Mouse (Mus musculus) thymus, postnatal 14 days (tissue): ENCODE results near the gene Gorasp1.

Source experiments
- DNase-seq: peaks from one replicate; pipeline ENCODE4 v3.0.0; 2021

The Gorasp1 gene

DNA sequence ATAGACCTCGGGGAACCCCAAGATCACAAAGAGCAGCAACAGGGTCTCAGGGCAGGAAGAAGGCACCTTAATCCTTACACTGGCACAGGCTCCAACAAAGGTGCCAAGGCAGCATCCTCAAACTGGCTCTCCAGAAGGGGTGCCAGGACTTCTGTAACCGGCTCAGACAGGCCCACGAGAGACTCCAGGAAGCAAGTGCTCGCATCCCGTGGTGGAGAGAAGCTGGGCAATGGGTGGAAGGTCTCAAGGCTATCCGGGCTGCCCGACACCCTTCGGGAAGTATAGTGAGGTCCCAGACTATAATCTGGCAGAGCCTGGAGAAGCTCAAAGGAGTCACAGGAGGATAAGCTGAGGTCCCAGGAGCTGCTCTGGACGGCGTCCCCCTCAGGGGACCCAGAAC lies 34.8 kb upstream of the Gorasp1 start:
- DNase-seq = no peak

DNA sequence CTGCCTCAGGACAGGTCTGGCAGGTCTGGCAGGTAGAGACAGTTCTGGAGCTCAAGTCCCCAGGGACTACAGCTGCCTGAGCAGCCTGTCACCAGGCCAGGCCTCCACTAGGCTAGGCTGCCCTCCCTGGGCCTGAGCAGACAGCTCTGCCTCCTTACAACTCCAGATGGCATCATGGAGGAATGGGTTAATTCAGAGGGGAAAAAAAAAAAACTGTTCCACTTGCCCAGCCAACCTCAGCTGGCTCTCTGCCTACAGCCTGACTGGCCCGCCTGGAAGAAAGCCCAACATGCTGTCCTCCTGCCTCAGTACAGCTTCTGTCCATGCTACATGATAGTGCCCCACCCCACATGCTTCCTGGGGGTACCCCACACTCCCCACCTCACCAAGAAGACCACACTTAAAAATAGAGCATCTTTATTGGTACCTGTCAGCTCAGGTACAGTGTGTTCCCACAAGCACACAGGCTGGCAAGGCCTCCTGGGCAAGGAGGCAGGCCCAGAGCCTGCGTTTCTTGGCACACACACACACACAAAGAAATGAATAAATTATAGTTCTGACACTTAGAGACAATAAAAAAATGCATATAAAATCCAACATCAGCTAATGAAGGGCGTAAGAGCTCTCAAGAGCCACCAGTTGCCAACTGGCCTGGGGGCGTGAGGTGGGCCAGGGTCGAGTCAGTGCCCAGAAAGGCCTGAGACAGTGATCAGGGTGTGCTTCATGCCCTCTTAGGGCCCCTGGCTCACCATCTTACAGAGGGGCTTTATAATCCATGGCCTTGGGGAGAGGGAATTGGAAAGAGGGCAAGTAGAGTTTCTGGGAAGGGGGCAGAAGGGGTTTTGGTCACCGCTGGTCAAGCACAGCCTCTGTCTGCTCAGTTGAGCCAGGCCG lies 33.6 kb upstream of the Gorasp1 start:
- no peak for DNase-seq

DNA sequence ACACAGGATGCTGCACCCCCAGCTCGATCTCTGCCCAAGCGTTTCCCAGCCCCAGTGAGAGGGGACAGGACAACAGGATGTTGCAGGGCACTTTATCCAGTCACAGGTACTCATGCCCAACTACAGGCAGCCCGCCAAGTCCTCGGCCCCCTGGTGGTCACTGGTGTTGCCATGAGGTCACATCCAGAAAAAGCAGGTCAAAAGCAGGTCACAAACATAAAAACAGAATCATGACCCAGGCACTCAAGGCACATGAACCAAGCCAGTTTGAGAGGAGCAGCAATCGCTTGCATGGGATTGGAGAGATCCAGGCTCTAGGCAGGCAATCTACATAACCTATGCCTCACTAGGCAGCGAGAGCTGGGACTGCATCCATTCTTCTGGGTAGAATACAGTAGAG lies 32.9 kb upstream of the Gorasp1 start:
- DNase-seq = peak; percentile 64

DNA sequence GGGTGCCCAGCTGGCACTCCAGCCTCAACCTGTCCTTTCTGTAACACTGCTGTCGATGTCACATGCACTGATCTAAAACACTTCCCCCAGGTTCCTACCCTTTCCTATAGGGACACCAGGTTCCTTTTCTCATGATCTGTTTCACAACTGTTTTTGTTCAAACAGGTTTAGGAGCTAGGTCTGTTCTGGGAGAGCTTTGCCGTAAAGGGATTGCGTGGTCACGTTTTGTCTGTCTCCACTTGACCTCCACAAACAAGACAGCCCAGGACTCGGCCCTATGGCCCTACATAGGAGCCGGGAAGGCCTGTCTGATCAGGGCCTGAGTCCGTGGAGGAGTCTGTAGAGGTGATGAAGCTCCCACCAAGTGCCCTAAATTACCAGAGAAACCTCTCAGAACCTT lies 32.4 kb upstream of the Gorasp1 start:
- no peak for DNase-seq

DNA sequence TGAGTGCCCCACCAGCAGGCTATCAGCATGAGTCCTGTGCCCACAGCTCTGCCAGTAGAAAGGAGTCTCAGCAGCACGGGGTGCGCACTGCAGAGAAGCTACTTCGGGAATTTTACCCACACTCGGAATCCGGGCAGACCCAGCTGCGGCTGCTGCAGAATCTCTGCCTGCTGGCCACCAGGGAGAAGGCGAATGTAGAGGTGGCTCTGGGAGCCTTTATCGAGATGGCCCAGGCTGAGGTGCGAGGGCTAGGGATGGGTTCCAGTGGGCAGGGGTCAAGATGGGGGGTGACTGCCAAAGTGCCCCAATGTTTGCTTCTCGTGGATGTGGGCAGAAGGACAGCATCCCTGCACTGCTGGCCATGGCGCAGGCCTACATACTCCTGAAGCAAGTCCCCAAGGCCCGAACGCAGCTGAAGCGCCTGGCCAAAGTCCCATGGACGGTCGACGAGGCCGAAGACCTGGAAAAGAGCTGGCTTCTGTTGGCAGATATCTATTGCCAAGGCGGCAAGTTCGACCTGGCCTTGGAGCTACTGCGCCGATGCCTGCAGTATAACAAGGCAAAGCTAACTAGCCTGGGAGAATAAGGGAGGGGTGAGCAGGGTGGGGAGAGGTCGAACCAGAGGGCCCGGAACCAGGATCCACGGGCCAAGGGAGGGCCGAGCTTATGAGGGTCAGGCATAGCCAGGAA lies 29.0 kb upstream of the Gorasp1 start:
- DNase-seq = no peak

DNA sequence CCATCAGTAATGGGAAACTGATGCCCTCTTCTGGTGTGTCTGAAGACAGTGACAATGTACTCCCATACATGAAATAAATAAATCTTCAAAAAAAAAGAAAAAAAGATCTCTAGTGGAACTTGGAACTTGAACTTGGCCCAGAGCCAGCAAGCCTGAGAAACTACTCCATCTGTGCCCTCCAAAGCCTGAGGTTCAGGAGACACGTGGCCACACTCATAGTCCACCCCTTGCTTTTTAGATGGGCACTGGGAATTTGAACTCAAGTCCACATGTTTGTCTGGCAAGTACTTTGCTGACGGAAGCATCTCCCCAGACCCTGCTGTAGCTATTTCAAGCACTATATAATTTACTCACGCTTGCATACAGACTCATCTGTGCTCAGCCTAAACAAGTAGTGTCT lies 27.8 kb upstream of the Gorasp1 start:
- DNase-seq = no peak

DNA sequence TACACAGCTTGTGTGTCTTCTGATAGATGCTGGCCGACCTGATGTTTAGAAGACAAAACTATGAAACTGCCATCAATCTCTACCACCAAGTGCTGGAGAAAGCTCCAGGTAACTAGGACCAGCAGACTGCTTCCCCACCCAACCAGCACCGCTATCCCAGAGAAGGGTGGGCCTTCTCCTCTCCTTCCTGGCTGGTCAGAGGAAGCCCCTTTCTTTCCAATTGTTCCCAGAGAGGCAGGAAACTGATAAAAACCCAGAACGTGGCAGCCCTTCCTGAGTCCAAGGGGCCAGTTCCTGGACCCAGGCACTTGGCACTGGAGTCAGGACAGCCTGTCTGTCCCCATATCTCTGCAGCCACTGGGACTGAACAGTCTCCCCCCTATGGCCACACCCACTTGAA lies 26.8 kb upstream of the Gorasp1 start:
- DNase-seq = no peak

DNA sequence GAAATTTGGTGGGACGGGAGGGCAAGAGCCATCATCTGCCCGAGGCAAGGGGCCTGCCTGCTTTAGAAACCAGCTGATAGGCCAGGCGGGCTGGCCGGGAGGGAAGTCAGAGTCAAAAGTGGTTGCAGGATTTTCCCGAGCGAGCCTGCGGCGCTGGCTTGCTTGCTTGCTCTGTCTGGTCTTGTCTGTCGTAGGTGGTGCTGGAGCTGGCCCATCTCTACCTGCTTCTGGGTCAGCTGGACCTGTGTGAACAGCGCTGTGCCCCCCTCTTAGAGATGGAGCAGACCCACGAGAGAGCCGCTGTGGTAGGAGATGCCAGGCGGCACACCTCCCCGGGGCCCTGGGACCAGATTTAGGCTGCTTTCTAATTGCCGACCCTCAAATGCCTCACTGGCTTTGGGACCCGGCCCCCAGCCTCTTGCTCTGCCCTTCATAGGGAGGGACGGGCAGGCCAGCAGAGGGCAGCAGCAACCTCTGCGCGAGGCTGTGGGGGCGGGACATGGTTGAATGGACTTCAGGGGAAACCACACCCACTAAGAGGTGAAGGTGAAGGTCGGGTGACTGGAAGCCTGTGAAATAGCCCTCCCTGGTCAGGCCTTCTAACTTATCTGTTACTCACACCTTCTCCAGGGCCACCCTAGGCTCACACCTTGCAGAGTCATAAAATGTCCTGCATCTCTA lies 25.8 kb upstream of the Gorasp1 start:
- peak; percentile 86 for DNase-seq

DNA sequence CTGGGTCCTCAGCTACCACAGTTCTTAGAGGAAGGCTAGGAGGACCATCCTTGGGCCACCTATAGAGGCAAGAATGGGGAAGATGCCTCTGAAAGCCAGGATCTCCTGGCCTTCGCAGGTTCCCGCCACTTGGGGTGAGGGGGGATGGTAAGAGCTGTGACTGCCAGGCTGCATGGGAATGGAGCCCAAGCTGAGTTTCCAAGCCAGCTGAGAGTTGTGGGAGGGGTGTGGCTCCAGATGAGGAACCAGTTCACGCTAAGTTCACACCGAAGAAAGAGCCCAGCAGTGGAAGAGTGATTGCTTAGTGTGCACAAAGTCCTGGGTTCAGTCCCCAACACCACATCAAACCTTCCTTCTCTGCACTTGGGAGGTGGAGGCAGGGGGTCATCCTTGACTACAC lies 24.9 kb upstream of the Gorasp1 start:
- no peak for DNase-seq

DNA sequence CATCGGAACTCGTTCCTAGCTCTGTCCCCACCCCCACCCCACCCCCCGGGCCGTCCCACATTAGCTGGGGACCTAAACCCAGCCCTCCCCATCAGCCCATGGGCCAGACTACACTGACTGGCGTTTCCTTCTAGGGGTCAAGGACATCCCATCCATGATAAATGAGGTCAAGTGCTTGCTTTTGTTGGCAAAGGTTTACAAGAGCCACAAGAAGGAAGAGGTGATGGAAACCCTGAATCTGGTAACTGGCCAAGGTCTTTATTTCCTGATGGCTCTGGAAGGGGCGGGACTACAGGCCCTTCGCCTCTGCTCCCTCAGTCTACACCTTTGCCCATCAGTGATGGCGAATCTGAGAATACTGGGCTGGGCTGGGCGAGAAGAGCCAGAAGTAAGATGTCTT lies 21.5 kb upstream of the Gorasp1 start:
- DNase-seq = no peak

DNA sequence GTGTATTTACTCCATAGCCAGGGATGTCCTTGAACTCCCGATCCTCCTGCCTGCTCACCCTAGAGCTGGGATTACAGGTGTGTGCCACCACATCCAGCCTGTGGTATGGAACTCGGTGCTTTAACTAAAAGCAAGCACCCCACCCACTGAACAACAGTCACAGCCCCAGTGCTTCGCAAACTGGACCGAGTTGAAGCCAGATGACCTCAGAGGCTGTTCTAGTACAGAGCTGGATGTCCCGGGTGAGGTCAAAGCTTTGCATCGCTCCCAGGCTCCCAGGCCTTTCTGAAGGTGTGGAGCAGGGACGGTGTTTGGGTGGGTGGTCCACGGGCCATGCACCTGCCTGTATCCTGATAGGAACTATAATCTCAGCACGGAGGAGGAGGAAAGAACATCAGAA lies 14.0 kb upstream of the Gorasp1 start:
- DNase-seq = no peak

DNA sequence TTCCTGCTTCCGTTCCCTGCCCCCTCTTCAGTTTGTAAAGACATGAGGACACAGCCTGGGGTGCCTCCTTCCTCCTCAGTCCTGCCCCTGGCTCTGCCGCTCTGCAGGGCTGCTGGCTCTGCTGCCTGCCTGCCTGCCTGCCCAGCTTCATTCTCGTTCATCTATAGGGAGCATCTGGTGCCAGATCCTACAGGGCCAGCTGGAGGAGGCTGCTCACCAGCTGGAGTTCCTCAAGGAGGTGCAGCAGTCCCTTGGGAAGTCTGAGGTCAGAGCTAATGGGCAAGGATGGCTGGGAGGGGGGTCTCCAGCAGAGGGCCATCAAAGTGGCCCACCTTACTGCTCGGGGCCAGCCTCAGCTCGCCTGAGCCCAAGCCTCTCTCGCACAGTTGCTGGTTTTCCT lies 13.1 kb upstream of the Gorasp1 start:
- DNase-seq = no peak

DNA sequence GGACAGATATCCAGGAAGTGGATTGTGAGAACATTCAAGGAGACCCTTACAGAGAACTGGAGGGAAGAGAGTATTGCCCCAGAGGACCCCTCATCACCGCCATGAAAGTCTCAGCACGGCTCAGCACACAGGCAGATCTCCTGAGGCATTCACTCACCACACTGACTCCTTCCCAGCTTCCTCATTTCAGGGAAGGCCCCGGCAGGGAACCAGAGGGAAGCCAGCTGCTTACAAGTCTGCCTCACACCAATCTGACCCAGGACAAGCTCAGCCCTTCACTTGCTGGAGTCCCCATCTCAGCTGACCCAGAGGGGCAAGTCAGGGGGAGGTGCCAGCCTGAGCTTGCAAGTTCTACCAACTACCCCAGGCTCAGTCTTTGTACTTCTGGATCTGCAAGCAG lies 11.4 kb upstream of the Gorasp1 start:
- DNase-seq = no peak

DNA sequence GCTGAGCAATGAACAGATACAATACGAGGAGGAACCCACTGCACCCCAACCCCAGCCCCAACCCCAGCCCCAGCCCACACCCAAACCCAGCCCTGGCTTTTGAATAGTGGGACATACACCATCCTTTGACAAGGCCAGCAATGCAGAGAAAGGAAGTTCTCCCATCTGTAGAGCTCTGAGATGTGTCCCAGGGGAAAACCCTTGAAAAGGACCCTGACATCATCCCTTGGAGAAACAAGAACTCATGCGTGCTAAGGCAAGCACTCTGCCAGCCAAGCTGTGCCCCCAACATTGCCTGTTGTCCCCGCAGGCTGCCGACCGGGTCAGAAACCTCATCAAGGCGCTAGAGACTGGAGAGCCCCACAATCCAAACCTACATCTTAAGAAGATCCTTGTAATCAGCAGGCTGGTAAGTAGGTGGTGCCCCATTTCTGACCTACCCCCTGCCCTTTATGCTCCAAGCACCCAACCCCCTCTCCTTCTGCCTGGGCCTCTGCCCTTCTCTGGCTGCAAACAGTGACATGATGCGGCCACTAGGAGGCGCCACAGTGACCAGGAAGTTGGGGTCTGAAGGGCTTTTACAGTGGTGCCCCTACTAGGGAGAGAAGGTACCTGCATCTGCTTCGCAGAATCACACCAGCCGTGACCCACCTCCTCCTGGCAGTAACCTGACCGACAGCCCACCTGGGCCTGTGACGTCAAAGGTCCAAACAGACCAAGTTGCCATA lies 8.0 kb upstream of the Gorasp1 start:
- peak; percentile 73 for DNase-seq

DNA sequence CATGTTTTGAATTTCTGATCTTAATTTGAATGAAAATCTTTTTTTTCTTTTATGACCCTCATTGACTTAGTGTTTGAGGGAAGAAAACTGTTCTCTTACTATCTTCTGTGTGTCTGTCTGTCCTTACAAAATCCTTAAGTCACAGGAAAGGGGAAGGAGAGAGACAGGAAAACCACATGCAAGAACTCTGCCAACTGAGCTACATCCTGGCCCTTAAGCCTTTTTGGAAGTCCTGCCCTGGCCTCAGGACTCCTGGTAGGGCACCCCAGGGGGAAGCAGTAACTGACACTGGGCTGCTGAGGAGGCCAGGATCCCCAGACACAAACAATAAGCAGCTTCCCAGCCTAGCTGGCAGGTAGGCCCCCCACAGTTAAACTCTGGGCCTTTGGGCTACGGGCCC lies 6.0 kb upstream of the Gorasp1 start:
- DNase-seq = no peak

DNA sequence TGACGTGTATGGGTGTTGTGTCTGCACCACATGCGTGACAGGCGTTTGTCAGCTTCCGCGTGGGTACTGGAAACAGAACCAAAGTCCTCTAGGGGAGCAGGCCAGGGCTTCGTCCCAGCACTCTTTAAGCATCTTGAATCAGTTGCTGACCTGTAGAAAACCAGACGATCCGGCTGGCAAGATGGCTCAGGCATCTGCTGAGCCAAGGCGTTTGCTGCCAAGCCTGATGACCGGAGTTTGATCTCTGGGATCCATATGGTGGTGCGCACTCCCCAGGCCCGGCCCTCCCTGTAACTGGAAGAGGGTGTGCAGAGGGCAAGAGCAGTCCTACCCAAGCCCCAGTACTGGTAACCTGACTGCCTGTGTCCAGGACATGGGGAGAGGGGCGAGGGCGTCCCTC lies 4.5 kb upstream of the Gorasp1 start:
- DNase-seq = no peak

DNA sequence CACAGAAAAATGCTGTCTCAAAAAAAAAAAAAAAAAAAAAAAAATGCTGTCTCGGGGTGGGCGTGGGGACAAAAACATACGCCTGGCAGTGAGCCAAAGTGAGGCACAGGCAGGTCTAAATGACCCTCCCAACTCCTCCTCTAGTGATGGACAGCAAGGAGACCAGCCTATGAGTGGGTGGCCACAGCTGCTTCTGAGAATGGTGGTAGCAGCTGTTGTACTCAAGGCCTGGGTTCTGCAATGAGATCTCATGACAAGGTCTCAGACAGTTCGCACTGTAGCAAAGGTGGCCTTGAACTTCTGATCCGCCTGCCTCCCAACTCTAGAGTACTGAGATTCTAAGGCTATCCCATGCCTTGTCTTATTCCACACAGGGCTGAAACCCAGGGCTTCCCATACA lies 4.0 kb upstream of the Gorasp1 start:
- DNase-seq = no peak

DNA sequence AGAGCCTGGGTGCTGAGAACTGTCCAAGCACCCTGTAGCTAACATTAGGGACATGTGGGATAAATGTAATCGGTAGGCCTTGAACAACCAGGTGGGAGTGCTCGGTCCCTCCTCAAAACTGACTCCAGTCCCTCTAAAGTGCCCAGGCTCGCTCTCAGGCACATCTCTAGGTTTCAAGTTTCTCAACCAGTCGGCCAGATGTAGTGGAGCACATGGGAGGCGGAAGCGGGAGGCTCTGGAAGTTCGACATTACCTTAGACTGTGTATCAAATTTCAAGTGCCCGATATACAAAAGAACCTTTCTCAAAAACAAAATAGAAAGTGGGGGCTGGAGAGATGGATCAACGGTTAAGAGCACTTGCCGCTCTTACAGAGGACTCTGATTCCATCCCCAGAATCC lies 2.3 kb upstream of the Gorasp1 start:
- DNase-seq = no peak

DNA sequence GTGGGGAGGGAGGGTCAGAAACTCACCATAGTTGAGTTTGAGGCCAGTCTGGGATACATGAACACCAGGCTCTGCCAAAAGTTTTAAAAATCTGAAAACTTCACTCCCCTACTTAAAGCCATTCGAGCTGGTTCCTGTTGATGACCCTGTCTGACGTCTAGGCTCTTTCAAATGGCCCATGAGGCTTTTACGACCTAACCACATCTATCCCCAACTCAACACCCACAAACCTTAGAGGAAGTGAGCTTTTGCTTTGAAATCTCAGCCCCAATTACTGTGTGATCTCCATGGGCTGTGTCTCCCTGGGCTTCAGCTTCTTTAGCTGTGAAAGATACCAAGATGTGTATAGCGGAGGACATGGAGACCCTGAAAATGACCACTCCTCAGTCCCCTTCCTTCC lies 1.1 kb upstream of the Gorasp1 start:
- DNase-seq = no peak

DNA sequence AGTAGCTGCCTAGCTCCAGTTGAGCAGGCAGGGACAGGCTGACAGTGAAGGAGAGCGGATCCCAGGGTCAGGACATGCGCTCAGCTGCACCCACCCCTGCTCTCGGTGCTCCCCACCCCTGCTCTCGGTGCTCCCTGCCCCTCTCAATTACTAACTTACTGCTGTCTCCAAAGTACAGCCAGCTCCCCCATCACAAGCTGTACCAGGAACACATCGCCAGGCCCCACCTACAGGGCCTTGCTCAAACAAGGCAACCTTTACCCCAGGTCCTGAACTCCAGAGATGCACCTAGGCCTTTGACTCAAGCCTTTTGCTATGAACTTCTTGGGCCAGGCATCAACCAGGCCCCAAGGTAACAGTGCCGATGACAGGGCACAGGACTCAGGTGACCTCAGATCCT lies 3.7 kb downstream of the Gorasp1 start:
- DNase-seq = no peak

DNA sequence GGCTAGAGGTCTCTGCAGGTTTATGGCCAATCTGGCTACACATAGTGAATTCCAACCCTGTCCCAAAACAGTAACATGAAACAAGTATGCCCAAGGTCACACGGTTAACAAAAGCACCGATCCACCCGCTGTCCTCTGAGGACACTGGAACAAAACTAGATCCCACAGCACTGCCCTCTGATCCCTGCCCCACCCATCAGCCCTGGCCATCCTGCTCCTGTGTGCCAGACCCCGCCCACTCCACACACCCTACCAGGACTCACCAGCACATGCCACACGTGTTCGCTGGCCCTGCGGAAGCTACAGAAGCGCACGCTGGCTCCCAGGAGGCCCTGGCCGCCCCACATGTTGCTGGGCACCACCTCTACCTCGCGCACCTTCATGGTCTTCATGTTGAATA lies 5.0 kb downstream of the Gorasp1 start:
- no peak for DNase-seq

DNA sequence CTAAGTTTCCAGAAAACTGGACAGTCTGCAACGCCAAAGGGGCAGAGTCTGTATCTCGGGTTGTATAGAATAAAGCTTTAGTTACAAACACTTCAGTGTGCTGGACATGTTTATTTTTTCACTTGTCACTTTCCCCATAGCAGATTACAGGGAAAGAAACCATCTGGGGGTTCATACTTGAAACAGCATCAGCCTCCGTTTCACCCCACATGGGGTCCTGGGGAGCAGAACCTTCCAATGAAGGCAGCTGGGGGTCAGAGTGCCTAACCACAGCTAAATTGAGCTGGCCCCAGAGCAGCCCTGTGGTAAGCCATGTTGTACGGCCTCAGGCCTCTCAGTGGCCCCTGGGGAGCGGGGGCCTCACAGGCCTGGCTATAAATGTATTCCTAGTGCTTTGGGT lies 10.9 kb downstream of the Gorasp1 start:
- DNase-seq = no peak

DNA sequence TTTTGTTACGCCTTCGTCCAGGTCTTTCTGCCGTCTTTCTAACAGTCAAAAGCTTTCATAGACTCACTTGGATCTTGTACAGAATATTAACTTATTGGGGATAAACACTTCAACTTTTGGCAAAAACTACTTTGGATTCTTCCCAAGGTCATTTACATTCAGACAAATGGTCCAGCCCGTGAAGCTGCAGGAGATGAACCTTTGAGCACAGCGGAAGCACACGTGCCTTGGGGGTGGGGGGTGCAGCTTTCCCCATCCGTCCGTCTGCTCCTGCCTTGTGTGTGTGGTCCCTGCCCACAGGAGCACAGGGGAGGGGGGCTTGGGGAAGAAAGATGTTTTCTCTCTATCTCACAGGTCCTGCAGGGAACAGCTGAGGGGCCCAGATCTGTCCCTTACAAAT lies 11.6 kb downstream of the Gorasp1 start:
- no peak for DNase-seq
